Mouse (Mus musculus): ENCODE data around the gene Serpina10.
A peak's percentile ranks its signal among the peaks of the same experiment; 100 is the strongest.
"Not testable (repeated sequence)": the region's sequence is repeated elsewhere in the genome, so short reads cannot be mapped to it uniquely, and the experiment has no call there.

Gene Serpina10

GRCm38 (mm10) chr12:103631203-103631612 is at the start of gene Serpina10:
Gene Serpina10, minus strand, starts transcription at chr12:103631444.
- DNase-seq = peak; percentile 21

GRCm38 (mm10) chr12:103679853-103680252 is 48.6 kb upstream of the Serpina10 start:
- DNase-seq = not testable (repeated sequence)

GRCm38 (mm10) chr12:103676039-103676438 is 44.8 kb upstream of the Serpina10 start, which contains the start of gene Serpina16:
Gene Serpina16, minus strand, starts transcription at chr12:103676139.
- DNase-seq = no peak

GRCm38 (mm10) chr12:103673179-103673578 is 41.9 kb upstream of the Serpina10 start:
- no peak for DNase-seq

- DNase-seq = no peak
Observed at GRCm38 (mm10) chr12:103671483-103671882, 40.2 kb upstream of the Serpina10 start.

GRCm38 (mm10) chr12:103670964-103671363 is 39.7 kb upstream of the Serpina10 start:
- DNase-seq = no peak

- no peak for DNase-seq
Observed at GRCm38 (mm10) chr12:103670344-103670743, 39.1 kb upstream of the Serpina10 start.

- DNase-seq = no peak
Observed at GRCm38 (mm10) chr12:103665286-103665685, 34.0 kb upstream of the Serpina10 start.

GRCm38 (mm10) chr12:103662053-103662452 is 30.8 kb upstream of the Serpina10 start:
- not testable (repeated sequence) for DNase-seq

- no peak for DNase-seq
Observed at GRCm38 (mm10) chr12:103660076-103660475, 28.8 kb upstream of the Serpina10 start.

- no peak for DNase-seq
Observed at GRCm38 (mm10) chr12:103659171-103659570, 27.9 kb upstream of the Serpina10 start.

- no peak for DNase-seq
Observed at GRCm38 (mm10) chr12:103657991-103658390, 26.7 kb upstream of the Serpina10 start.

- peak; percentile 35 for DNase-seq
Observed at GRCm38 (mm10) chr12:103656848-103657626, 25.8 kb upstream of the Serpina10 start, which contains the start of gene Serpina6. Gene Serpina6, minus strand, starts transcription at chr12:103657212.

- peak; percentile 17 for DNase-seq
Observed at GRCm38 (mm10) chr12:103655123-103656044, 24.1 kb upstream of the Serpina10 start.

GRCm38 (mm10) chr12:103653836-103654235 is 22.6 kb upstream of the Serpina10 start:
- DNase-seq = no peak

- no peak for DNase-seq
Observed at GRCm38 (mm10) chr12:103646314-103646713, 15.1 kb upstream of the Serpina10 start.

- no peak for DNase-seq
Observed at GRCm38 (mm10) chr12:103644601-103645000, 13.4 kb upstream of the Serpina10 start.

- DNase-seq = no peak
Observed at GRCm38 (mm10) chr12:103643818-103644217, 12.6 kb upstream of the Serpina10 start.

- peak; percentile 74 for DNase-seq
Observed at GRCm38 (mm10) chr12:103643336-103643735, 12.1 kb upstream of the Serpina10 start.

GRCm38 (mm10) chr12:103635846-103636245 is 4.6 kb upstream of the Serpina10 start:
- DNase-seq = no peak

GRCm38 (mm10) chr12:103634430-103634829 is 3.2 kb upstream of the Serpina10 start:
- DNase-seq = no peak

- peak; percentile 17 for DNase-seq
Observed at GRCm38 (mm10) chr12:103616860-103617261, 14.4 kb downstream of the Serpina10 start.

- no peak for DNase-seq
Observed at GRCm38 (mm10) chr12:103615734-103616133, 15.5 kb downstream of the Serpina10 start.

All from liver (tissue).